Mouse (Mus musculus) embryonic fibroblast, embryonic 13.5 days (primary cell): ENCODE measurements around the gene Rnf215. TPM values are rescaled to one million over a fixed set of nuclear protein-coding genes. Genes with fewer than 3 reads are reported as not detected.

Experiments used
- H3K27ac ChIP-seq: 2 replicates; pipeline ENCODE4 v1.5.1; 2012; ENCODE audit warnings: low read length, control low read depth, inconsistent platforms; ENCODE audit not compliant: insufficient read depth
- H3K4me1 ChIP-seq: 2 replicates; pipeline ENCODE4 v1.6.1; 2011; ENCODE audit warnings: low read length; ENCODE audit not compliant: control insufficient read depth, insufficient read depth
- H3K4me3 ChIP-seq: 2 replicates; pipeline ENCODE4 v1.5.1; 2011; ENCODE audit warnings: mild to moderate bottlenecking, control low read depth, low read length; ENCODE audit not compliant: insufficient read depth
- CTCF ChIP-seq: IDR thresholded peaks from 2 replicates; pipeline ENCODE4 v1.5.1; 2011; ENCODE audit warnings: mild to moderate bottlenecking, control low read depth, low read length, moderate library complexity, borderline replicate concordance; ENCODE audit not compliant: insufficient read depth
- POLR2A ChIP-seq: IDR thresholded peaks from 2 replicates; pipeline ENCODE4 v1.6.1; 2011; ENCODE audit warnings: low read depth, mild to moderate bottlenecking, control low read depth, low read length, moderate library complexity
- polyA plus RNA-seq: library from polyadenylated mRNA; stranded (reverse); fragments of >200 nt; gene quantifications from 2 replicates; pipeline ENCODE4 v1.2.4, GENCODE M21; 2011; ENCODE audit warnings: low read depth; ENCODE audit not compliant: missing spikeins, insufficient read length

The Rnf215 gene
- polyA plus RNA-seq, 1 experiment, result 19.6 TPM

- TF ChIP-seq POLR2A (peak; percentile 82), CTCF (no peak)
- H3K27ac ChIP-seq, result peak within 1 kb of the TSS; percentile 22; the same call in 1 of the 2 replicates
- H3K4me3 ChIP-seq, result peak within 1 kb of the TSS; percentile 87
- peaks cover 30% of the 10 kb centered on the region for H3K4me1 ChIP-seq
Measured at GRCm38 (mm10) chr11:4186486-4187317, 51.7 kb downstream of the Rnf215 start, which contains the start of gene Tbc1d10a. TSS of gene Tbc1d10a (plus strand) at chr11:4186789.

- H3K27ac ChIP-seq, result no peak overlapping the region
- H3K4me3 ChIP-seq, result peak overlapping the region; percentile 87
- H3K4me1 ChIP-seq, result peaks cover 30% of the 10 kb centered on the region
- TF ChIP-seq CTCF (no peak), POLR2A (no peak)
Measured at GRCm38 (mm10) chr11:4187318-4187700, 52.3 kb downstream of the Rnf215 start.

- H3K4me3 ChIP-seq, result no peak overlapping the region
- no peak for TF ChIP-seq CTCF
- no peak for TF ChIP-seq POLR2A
- no peak overlapping the region for H3K27ac ChIP-seq
- H3K4me1 ChIP-seq, result peaks cover 20% of the 10 kb centered on the region
Measured at GRCm38 (mm10) chr11:4189182-4189581, 54.2 kb downstream of the Rnf215 start.

GRCm38 (mm10) chr11:4190677-4191076 lies 55.7 kb downstream of the Rnf215 start:
- H3K4me3 ChIP-seq, result no peak overlapping the region
- H3K27ac ChIP-seq, result peak overlapping the region; percentile 62
- peaks cover 20% of the 10 kb centered on the region for H3K4me1 ChIP-seq
- no peak for TF ChIP-seq POLR2A
- no peak for TF ChIP-seq CTCF

Other genes starting within 250 kb of the Rnf215 start
- gene 4921536K21Rik, start 240.1 kb upstream of the Rnf215 start, polyA plus RNA-seq, result 0.68 and 0.86 TPM in 2 replicates
- gene Dusp18, start 240.0 kb upstream of the Rnf215 start, polyA plus RNA-seq, result 11.7 and 12.6 TPM in 2 replicates
- gene Slc35e4, start 220.5 kb upstream of the Rnf215 start, polyA plus RNA-seq, result 12.0 and 13.1 TPM in 2 replicates
- gene Tcn2, start 203.0 kb upstream of the Rnf215 start, polyA plus RNA-seq, result 75.4 and 97.1 TPM in 2 replicates
- 146 and 152 TPM in 2 replicates for gene Pes1, start 171.2 kb upstream of the Rnf215 start, polyA plus RNA-seq
- not detected in 2 replicates for gene 4930556J24Rik, start 158.4 kb upstream of the Rnf215 start, polyA plus RNA-seq
- gene Gal3st1, start 151.6 kb upstream of the Rnf215 start, polyA plus RNA-seq, result 0.73 and 0.86 TPM in 2 replicates
- gene Sec14l4, start 103.7 kb upstream of the Rnf215 start, polyA plus RNA-seq, result not detected in 2 replicates
- not detected in 2 replicates for gene Sec14l3, start 70.4 kb upstream of the Rnf215 start, polyA plus RNA-seq
- 0.49 and 1.6 TPM in 2 replicates for gene Mtfp1, start 39.8 kb upstream of the Rnf215 start, polyA plus RNA-seq
- 1.8 and 2.5 TPM in 2 replicates for gene Sec14l2, start 11.8 kb upstream of the Rnf215 start, polyA plus RNA-seq
- gene Ccdc157, start 25.1 kb downstream of the Rnf215 start, polyA plus RNA-seq, result 9.2 and 9.4 TPM in 2 replicates
- 42.5 and 46.8 TPM in 2 replicates for gene Sf3a1, start 25.1 kb downstream of the Rnf215 start, polyA plus RNA-seq
- 18.3 and 20.7 TPM in 2 replicates for gene Tbc1d10a, start 51.6 kb downstream of the Rnf215 start, polyA plus RNA-seq
- gene Castor1, start 83.0 kb downstream of the Rnf215 start, polyA plus RNA-seq, result 13.9 and 19.1 TPM in 2 replicates
- not detected in 2 replicates for gene Osm, start 101.2 kb downstream of the Rnf215 start, polyA plus RNA-seq
- 17.0 and 20.3 TPM in 2 replicates for gene Lif, start 122.4 kb downstream of the Rnf215 start, polyA plus RNA-seq